Mouse (Mus musculus): Measurements from ENCODE around the gene Ahdc1. TPM values are rescaled to one million over a fixed set of nuclear protein-coding genes. Genes with fewer than 3 reads are reported as not detected.
A peak's percentile ranks its signal among the peaks of the same experiment; 100 is the strongest.

Ahdc1 gene
- polyA plus RNA-seq, 1 experiment from 2014 or later = 6.1 TPM

- ATAC-seq (ENCODE audit: insufficient read depth, low FRiP score, low TSS enrichment) = no peak
- H3K36me3 ChIP-seq (ENCODE audit: control insufficient read depth, insufficient read depth, low read length) = no peaks in the 10 kb centered on the region
- no peak overlapping the region for H3K9ac ChIP-seq (ENCODE audit: low read length)
- no peak for DNase-seq (ENCODE audit: low spot score)
- H3K27ac ChIP-seq (ENCODE audit: low read depth, low read length) = no peak overlapping the region
- peaks cover 20% of the 10 kb centered on the region for H3K27me3 ChIP-seq (ENCODE audit: control insufficient read depth, insufficient read depth, low read length)
- WGBS = 19% methylated on average over 6 of the region's 6 CpGs
- no peaks in the 10 kb centered on the region for H3K9me3 ChIP-seq (ENCODE audit: control insufficient read depth, low read length)
- peaks cover 38% of the 10 kb centered on the region for H3K4me1 ChIP-seq (ENCODE audit: control insufficient read depth, insufficient read depth, low read length)
- peak overlapping the region; percentile 98; the same call in 1 of the 2 replicates for H3K4me2 ChIP-seq (ENCODE audit: low read depth)
- H3K4me3 ChIP-seq (ENCODE audit: low read depth, low read length) = no peak overlapping the region
Observed at GRCm38 (mm10) chr4:133037798-133038197, 26.7 kb downstream of the Ahdc1 start.

GRCm38 (mm10) chr4:133038521-133039115 is 27.6 kb downstream of the Ahdc1 start:
- Histone ChIP-seq H3K27ac (ENCODE audit: low read depth, low read length) (peak overlapping the region; percentile 68; the same call in 1 of the 2 replicates), H3K27me3 (ENCODE audit: control insufficient read depth, insufficient read depth, low read length) (peaks cover 20% of the 10 kb centered on the region)

GRCm38 (mm10) chr4:133039116-133039819 is 28.2 kb downstream of the Ahdc1 start:
- Histone ChIP-seq H3K27me3 (ENCODE audit: control insufficient read depth, insufficient read depth, low read length) (peaks cover 20% of the 10 kb centered on the region), H3K4me3 (ENCODE audit: low read depth, low read length) (peak overlapping the region; percentile 53), H3K4me2 (ENCODE audit: low read depth) (peak overlapping the region; percentile 98), H3K4me1 (ENCODE audit: control insufficient read depth, insufficient read depth, low read length) (peaks cover 52% of the 10 kb centered on the region), H3K9ac (ENCODE audit: low read length) (peak overlapping the region; percentile 61), H3K9me3 (ENCODE audit: control insufficient read depth, low read length) (no peaks in the 10 kb centered on the region), H3K36me3 (ENCODE audit: control insufficient read depth, insufficient read depth, low read length) (no peaks in the 10 kb centered on the region), H3K27ac (ENCODE audit: low read depth, low read length) (peak overlapping the region; percentile 68)
- DNase-seq (ENCODE audit: low spot score) = peak; percentile 61
- ATAC-seq (ENCODE audit: insufficient read depth, low FRiP score, low TSS enrichment) = no peak
- under 1% methylated on average over 51 of the region's 77 CpGs for WGBS

More at GRCm38 (mm10) chr4:133038521-133039115, 27.6 kb downstream of the Ahdc1 start:
- H3K9me3 ChIP-seq (ENCODE audit: control insufficient read depth, low read length) = no peaks in the 10 kb centered on the region
- WGBS = under 1% methylated on average over 51 of the region's 76 CpGs
- H3K4me3 ChIP-seq (ENCODE audit: low read depth, low read length) = peak overlapping the region; percentile 53
- DNase-seq (ENCODE audit: low spot score) (peak; percentile 77), ATAC-seq (ENCODE audit: insufficient read depth, low FRiP score, low TSS enrichment) (peak; percentile 31; the same call in 1 of the 2 replicates)
- no peaks in the 10 kb centered on the region for H3K36me3 ChIP-seq (ENCODE audit: control insufficient read depth, insufficient read depth, low read length)
- peak overlapping the region; percentile 61 for H3K9ac ChIP-seq (ENCODE audit: low read length)
- H3K4me2 ChIP-seq (ENCODE audit: low read depth) = peak overlapping the region; percentile 98
- H3K4me1 ChIP-seq (ENCODE audit: control insufficient read depth, insufficient read depth, low read length) = peaks cover 46% of the 10 kb centered on the region

DNA sequence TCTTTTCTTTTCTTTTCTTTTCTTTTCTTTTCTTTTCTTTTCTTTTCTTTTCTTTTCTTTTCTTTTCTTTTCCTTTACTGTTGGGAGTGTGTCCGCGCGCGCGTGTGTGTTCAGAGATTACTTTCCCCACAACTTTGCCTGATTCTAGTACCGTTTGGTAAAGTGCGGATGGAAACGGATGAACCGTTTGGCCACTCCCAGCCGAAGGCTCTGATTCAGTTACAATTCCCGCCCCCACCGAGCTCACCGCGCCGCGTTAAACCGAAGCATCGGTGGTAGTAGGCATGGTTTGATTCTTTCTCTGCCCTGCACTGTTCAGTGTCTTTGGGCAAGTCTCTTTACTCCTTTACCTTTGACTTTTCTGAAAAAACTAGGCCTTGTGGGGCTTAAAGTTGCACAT is 28.8 kb downstream of the Ahdc1 start:
- Histone ChIP-seq H3K4me3 (ENCODE audit: low read depth, low read length) (peak overlapping the region; percentile 53), H3K4me2 (ENCODE audit: low read depth) (peak overlapping the region; percentile 98), H3K9ac (ENCODE audit: low read length) (no peak overlapping the region), H3K4me1 (ENCODE audit: control insufficient read depth, insufficient read depth, low read length) (peaks cover 58% of the 10 kb centered on the region), H3K27ac (ENCODE audit: low read depth, low read length) (no peak overlapping the region), H3K9me3 (ENCODE audit: control insufficient read depth, low read length) (no peaks in the 10 kb centered on the region), H3K36me3 (ENCODE audit: control insufficient read depth, insufficient read depth, low read length) (no peaks in the 10 kb centered on the region), H3K27me3 (ENCODE audit: control insufficient read depth, insufficient read depth, low read length) (peaks cover 20% of the 10 kb centered on the region)
- ATAC-seq (ENCODE audit: insufficient read depth, low FRiP score, low TSS enrichment) = no peak
- DNase-seq (ENCODE audit: low spot score) = no peak
- WGBS = 4% methylated on average over 18 of the region's 18 CpGs

DNA sequence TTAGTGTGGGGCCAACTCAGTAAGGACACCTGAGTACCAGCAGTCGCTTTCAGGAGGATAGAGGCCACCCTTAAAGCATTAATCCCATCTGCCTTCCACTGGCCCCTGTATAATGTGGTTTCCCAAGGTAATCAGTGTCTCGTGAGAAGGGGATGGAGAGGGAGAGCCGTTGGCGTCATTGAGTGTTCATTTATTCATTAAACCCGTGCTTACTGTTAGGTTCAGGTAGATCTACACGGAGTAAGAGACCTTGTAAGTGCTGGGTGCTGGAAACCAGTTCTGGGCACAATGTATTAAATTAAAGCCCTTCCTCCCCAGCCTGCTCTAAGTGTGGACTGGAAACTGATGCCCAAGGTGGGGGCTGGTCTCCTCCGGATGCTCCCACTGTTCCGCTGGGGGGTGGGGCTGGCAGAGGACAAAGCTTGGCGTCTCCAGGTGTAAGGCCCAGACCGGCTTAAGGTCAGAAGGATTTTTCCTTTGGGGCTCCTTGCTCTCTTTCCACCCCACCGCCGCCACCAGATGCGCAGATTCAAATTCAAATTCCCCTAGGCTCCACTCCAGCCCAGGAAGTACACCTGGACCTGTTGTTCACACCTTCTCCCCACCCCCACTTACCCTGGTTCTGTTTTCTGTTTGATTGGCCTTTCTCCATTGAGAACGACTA is 29.3 kb downstream of the Ahdc1 start:
- Histone ChIP-seq H3K9ac (ENCODE audit: low read length) (no peak overlapping the region), H3K27ac (ENCODE audit: low read depth, low read length) (no peak overlapping the region), H3K4me1 (ENCODE audit: control insufficient read depth, insufficient read depth, low read length) (peaks cover 63% of the 10 kb centered on the region), H3K27me3 (ENCODE audit: control insufficient read depth, insufficient read depth, low read length) (peaks cover 20% of the 10 kb centered on the region), H3K4me2 (ENCODE audit: low read depth) (no peak overlapping the region), H3K4me3 (ENCODE audit: low read depth, low read length) (no peak overlapping the region), H3K36me3 (ENCODE audit: control insufficient read depth, insufficient read depth, low read length) (no peaks in the 10 kb centered on the region), H3K9me3 (ENCODE audit: control insufficient read depth, low read length) (no peaks in the 10 kb centered on the region)
- WGBS = 24% methylated on average over 14 of the region's 14 CpGs
- DNase-seq (ENCODE audit: low spot score) (no peak), ATAC-seq (ENCODE audit: insufficient read depth, low FRiP score, low TSS enrichment) (no peak)

DNA sequence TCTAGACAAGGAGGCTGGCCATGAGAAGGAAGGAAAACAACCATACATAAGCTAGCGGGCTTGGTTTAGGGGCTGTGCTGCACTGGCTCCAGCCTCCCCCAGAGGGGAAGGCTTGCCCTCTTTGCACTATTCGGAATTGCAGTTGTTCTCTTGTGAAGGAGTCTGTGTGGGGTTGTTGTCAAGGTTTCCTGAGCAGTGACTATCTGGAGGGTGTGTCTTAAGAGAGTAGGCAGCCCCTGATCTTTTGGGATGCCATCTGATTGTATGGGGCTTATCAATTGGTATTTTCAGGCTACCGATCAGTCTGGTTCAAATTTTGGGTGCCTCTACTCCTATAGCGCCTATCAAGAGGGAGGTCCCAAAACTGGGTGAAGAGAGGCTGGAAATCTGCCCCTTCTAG is 31.2 kb downstream of the Ahdc1 start:
- no peak for ATAC-seq (ENCODE audit: insufficient read depth, low FRiP score, low TSS enrichment)
- Histone ChIP-seq H3K9me3 (ENCODE audit: control insufficient read depth, low read length) (no peaks in the 10 kb centered on the region), H3K27me3 (ENCODE audit: control insufficient read depth, insufficient read depth, low read length) (peaks cover 15% of the 10 kb centered on the region), H3K4me2 (ENCODE audit: low read depth) (peak overlapping the region; percentile 35; the same call in 1 of the 2 replicates), H3K36me3 (ENCODE audit: control insufficient read depth, insufficient read depth, low read length) (no peaks in the 10 kb centered on the region), H3K27ac (ENCODE audit: low read depth, low read length) (peak overlapping the region; percentile 6; the same call in 1 of the 2 replicates), H3K4me1 (ENCODE audit: control insufficient read depth, insufficient read depth, low read length) (peaks cover 82% of the 10 kb centered on the region), H3K4me3 (ENCODE audit: low read depth, low read length) (no peak overlapping the region), H3K9ac (ENCODE audit: low read length) (no peak overlapping the region)
- no peak for DNase-seq (ENCODE audit: low spot score)
- 16% methylated on average over 4 of the region's 4 CpGs for WGBS

DNA sequence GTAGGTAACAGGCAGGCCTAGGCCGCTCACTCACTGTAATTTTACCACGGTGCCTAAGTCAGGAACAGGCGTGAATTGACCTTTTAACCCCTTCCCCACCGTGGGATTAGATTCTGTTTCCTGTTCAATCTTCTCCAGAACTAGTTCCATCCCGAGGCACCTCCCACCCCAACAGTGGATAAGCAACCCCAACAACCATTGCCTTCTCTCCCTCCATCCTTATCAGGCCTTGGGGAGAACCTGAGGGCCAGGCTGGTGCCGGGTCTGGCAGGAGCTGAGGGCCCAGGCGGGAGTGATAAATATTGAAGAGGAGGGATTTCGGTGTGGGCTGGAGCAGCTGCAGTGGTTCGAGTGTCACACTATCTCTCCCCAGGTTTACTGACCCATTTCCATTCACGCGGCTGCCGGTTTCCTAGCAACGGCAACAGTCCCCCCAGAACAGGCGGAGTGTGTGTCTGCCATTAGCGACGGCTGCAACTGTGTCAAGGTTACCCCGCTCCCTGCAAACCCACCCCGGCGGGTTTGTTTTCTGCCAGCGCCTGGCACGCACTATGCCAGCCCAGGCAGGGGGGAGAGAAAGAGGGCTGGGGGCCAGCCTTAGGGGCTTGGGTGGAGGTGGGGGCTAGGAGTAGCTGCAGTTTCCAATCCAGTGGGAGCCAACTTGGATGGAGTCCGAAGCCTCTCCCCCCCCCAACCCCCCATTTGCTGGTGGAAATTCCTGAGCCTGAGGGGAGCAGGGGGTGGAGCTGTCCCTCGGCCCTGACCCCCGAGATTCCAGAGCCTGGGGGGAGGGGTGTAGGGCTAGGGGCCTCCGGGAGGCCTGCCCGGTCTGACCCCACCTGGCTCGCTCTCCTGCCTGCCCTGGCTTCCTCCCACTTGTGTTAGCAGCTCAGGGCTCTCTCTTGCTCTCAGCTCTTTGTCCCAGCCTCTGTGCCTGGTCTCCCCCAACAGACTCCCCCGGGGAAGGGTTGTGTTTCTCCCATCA is 31.9 kb downstream of the Ahdc1 start:
- Histone ChIP-seq H3K27ac (ENCODE audit: low read depth, low read length) (peak overlapping the region; percentile 67), H3K9ac (ENCODE audit: low read length) (peak overlapping the region; percentile 41), H3K36me3 (ENCODE audit: control insufficient read depth, insufficient read depth, low read length) (no peaks in the 10 kb centered on the region), H3K4me1 (ENCODE audit: control insufficient read depth, insufficient read depth, low read length) (peaks cover 86% of the 10 kb centered on the region), H3K27me3 (ENCODE audit: control insufficient read depth, insufficient read depth, low read length) (peaks cover 14% of the 10 kb centered on the region; the same call in 1 of the 2 replicates), H3K4me3 (ENCODE audit: low read depth, low read length) (peak overlapping the region; percentile 18; the same call in 1 of the 2 replicates), H3K4me2 (ENCODE audit: low read depth) (peak overlapping the region; percentile 35), H3K9me3 (ENCODE audit: control insufficient read depth, low read length) (no peaks in the 10 kb centered on the region)
- 3% methylated on average over 25 of the region's 28 CpGs for WGBS
- ATAC-seq (ENCODE audit: insufficient read depth, low FRiP score, low TSS enrichment) (peak; percentile 55), DNase-seq (ENCODE audit: low spot score) (peak; percentile 81)
